Mouse (Mus musculus) erythroblast, embryonic 14.5 days (primary cell): ENCODE measurements around the gene Ccdc187. TPM values are rescaled to one million over a fixed set of nuclear protein-coding genes. Genes with fewer than 3 reads are reported as not detected.

Experiments
- H3K27me3 ChIP-seq: 2 replicates; pipeline ENCODE4 v1.6.1; 2012; ENCODE audit warnings: inconsistent platforms; ENCODE audit not compliant: control insufficient read depth
- H3K36me3 ChIP-seq: 2 replicates; pipeline ENCODE4 v1.6.1; 2012; ENCODE audit warnings: mild to moderate bottlenecking, inconsistent platforms; ENCODE audit not compliant: control insufficient read depth
- H3K4me1 ChIP-seq: 2 replicates; pipeline ENCODE4 v1.6.1; 2012; ENCODE audit warnings: inconsistent platforms; ENCODE audit not compliant: control insufficient read depth
- H3K4me3 ChIP-seq: replicated peaks from 2 replicates; pipeline ENCODE3; 2012; ENCODE audit warnings: moderate library complexity, mild to moderate bottlenecking, inconsistent platforms
- H3K9me3 ChIP-seq: 2 replicates; pipeline ENCODE4 v1.6.1; 2012; ENCODE audit warnings: low read length, inconsistent platforms, mixed read lengths; ENCODE audit not compliant: control insufficient read depth
- GATA1 ChIP-seq: IDR thresholded peaks from 2 replicates; pipeline ENCODE4 v1.6.1; 2012; ENCODE audit warnings: low read length, inconsistent platforms, mixed read lengths
- TAL1 ChIP-seq: IDR thresholded peaks from 3 replicates; pipeline ENCODE4 v1.6.1; 2012; ENCODE audit warnings: low read length, inconsistent platforms, mixed read lengths
- polyA plus RNA-seq: library from polyadenylated mRNA; stranded (reverse); fragments of >175 nt; gene quantifications from 2 replicates; pipeline ENCODE4 v1.2.3, GENCODE M21; 2012

Gene Ccdc187
- polyA plus RNA-seq, 1 experiment: under 0.01 TPM

DNA sequence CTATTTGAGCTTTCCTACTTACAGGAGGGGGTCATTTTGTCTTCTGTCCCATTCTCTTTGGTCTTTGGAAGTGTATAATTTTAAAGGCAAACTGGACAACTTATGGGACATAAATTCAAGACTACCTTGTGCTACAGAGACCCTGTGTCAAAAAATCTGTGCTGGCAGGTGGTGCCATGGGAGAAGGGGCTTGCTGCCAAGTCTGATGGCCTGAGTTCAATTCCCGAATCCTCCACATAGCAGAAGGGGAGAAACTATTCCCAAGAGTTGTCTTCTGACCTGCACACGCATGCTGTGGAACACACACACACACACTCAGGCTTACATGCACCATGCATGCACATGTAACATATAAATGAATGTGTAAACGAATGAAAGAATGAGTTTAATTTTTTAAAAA is 12.3 kb upstream of the Ccdc187 start:
- Histone ChIP-seq H3K36me3 (no peaks in the 10 kb centered on the region), H3K9me3 (no peaks in the 10 kb centered on the region)

DNA sequence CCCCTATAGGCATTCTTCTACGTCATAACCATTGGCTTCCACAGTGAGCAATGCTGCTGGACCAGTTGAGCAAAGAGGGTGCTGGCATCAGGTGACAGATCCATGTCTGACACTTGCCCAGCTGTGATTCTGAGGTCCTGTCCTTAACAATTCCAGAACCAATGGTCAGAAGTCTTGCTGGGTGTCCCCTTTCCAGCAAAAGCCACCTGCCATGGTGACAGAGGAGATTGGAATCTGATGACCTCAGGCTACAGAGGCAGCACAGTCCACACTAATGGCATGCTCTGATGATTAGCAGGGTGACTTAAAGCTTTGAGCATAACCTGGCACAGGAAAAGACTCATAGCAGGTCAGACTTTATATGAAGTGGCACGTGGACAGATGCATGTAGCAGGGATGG is 11.2 kb upstream of the Ccdc187 start:
- H3K27me3 ChIP-seq: no peaks in the 10 kb centered on the region
- TF ChIP-seq TAL1: no peak
- no peak for TF ChIP-seq GATA1

More for the DNA sequence above, 12.3 kb upstream of the Ccdc187 start:
- TF ChIP-seq GATA1 (no peak), TAL1 (no peak)
- Histone ChIP-seq H3K4me1 (no peaks in the 10 kb centered on the region; the same call in 1 of the 2 replicates), H3K4me3 (no peak overlapping the region), H3K27me3 (no peaks in the 10 kb centered on the region)

DNA sequence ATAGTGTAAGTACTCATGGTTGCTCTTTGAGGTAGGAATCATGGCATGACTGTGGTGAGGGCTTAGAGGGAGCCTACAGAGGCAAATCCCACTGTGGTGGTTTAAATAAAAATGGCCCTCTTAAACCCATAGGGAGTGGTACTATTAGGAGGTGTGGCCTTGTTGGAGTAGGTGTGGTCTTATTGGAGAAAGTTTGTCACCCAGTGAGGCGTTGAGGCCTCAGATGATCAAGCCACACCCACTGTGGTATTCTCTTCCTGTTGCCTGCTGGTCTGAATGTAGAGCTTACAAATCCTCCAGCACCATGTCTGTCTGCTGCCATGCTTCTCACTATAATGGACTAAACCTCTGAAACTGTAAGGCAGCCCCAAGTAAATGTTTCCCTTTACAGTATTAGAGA is 10.4 kb upstream of the Ccdc187 start:
- H3K4me1 ChIP-seq: no peaks in the 10 kb centered on the region; the same call in 1 of the 2 replicates

More for the DNA sequence above, 11.2 kb upstream of the Ccdc187 start:
- H3K9me3 ChIP-seq: no peaks in the 10 kb centered on the region
- H3K4me1 ChIP-seq: no peaks in the 10 kb centered on the region; the same call in 1 of the 2 replicates
- H3K36me3 ChIP-seq: no peaks in the 10 kb centered on the region
- H3K4me3 ChIP-seq: no peak overlapping the region

DNA sequence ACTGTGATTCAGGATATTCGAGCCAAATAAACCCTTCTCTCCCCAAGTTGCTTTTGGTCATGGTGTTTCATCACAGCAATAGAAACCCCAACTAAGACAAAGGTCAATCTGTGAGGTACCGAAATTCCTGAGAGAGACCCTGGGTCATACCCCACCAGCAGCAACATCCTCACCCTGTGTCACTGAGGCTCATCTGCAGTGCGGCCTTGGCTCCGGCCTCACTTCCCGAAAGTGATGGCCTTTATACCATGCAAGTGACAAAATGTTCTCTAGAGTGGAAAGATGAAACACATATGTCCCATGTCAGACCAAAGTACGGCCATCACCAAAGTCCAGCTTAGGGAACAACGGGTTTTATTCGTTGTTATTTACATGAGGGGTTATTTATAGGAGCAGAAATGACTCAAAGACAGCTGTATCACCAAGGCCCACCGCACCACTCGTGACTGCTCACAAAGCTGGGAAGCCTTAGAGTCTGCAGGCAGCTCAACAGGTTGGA is 7.7 kb upstream of the Ccdc187 start:
- Histone ChIP-seq H3K4me1 (peaks cover 2% of the 10 kb centered on the region; the same call in 1 of the 2 replicates), H3K36me3 (no peaks in the 10 kb centered on the region), H3K27me3 (peaks cover 11% of the 10 kb centered on the region; the same call in 1 of the 2 replicates), H3K9me3 (no peaks in the 10 kb centered on the region), H3K4me3 (no peak overlapping the region)
- TF ChIP-seq TAL1 (no peak), GATA1 (no peak)

More for the DNA sequence above, 10.4 kb upstream of the Ccdc187 start:
- peaks cover 6% of the 10 kb centered on the region; the same call in 1 of the 2 replicates for H3K27me3 ChIP-seq
- no peaks in the 10 kb centered on the region for H3K36me3 ChIP-seq
- no peaks in the 10 kb centered on the region for H3K9me3 ChIP-seq
- no peak overlapping the region for H3K4me3 ChIP-seq
- no peak for TF ChIP-seq TAL1
- no peak for TF ChIP-seq GATA1

DNA sequence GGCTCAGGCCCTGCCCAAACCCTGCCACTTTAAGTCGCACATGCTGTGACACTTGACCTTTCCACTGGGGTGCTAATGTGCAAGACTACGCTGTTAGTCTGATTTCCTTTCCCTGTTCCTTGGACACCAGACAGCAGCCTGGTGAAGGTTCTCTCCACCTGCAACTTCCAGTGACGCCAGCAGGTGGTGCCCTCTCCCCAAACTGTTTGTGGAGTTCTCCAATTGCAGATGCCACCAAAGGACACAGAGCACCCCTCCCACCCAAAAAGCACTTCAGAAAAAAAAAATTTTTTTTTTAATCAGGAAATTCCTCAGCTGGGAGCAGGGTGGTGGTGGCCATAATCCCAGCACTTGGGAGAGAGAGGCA is 6.4 kb upstream of the Ccdc187 start:
- Histone ChIP-seq H3K4me3 (no peak overlapping the region), H3K36me3 (no peaks in the 10 kb centered on the region), H3K4me1 (peaks cover 2% of the 10 kb centered on the region; the same call in 1 of the 2 replicates), H3K9me3 (no peaks in the 10 kb centered on the region), H3K27me3 (peaks cover 11% of the 10 kb centered on the region; the same call in 1 of the 2 replicates)
- TF ChIP-seq TAL1 (no peak), GATA1 (no peak)

DNA sequence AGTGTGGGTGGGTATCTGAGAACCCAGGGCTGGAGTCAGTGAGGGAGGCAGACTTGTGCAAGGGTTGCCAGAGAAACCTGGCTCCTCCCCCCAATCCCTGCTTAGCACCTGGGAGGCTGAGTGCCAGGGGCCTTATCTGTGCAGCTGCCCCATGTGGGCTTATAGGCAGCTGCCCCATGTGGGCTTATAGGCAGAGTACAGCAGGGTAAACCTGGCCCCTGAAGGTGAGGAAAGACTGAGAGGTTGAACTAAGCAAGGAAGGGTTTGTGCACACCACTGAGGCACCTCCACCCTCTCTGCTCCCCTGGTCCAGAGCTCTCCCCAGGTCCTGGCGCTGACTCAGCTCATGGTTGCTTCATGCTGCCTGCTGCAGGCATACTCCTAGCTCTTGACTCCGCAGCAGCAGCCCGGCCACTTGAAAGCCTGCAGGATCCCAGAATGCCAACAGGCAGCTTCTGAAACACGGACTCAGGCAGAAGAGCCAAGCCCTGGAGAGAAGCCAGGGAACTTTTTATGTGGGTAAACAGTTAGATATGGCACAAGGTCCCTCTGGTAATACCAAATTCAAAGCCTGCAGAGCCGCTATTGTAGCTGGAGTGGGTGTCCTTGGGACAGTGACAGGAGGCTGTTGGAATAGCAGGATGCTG is 5.9 kb upstream of the Ccdc187 start:
- Histone ChIP-seq H3K4me1 (peaks cover 2% of the 10 kb centered on the region; the same call in 1 of the 2 replicates), H3K27me3 (peaks cover 11% of the 10 kb centered on the region; the same call in 1 of the 2 replicates)
- TF ChIP-seq TAL1: no peak
- TF ChIP-seq GATA1: no peak

DNA sequence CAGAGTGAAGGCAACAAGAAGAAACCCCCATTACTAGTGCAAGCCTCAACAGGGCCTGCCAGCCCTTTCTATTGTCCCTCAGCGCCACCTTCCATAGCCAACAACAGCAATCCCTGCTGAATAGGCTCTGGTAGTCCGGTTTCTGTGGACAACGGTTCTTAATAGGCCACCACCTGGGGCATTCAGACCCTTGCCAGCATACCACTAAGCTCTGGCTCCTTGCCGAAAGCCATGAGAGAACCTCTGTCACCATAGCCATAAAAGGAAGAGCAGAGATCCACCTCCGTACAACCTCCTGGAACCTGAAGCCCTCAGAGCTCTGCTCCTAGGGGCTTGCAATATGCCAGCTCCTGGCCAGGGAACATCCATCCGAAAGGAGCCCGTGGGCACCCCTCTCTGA is 5.0 kb upstream of the Ccdc187 start:
- Histone ChIP-seq H3K4me3 (no peak overlapping the region), H3K4me1 (peaks cover 2% of the 10 kb centered on the region; the same call in 1 of the 2 replicates), H3K36me3 (no peaks in the 10 kb centered on the region), H3K9me3 (no peaks in the 10 kb centered on the region), H3K27me3 (peaks cover 11% of the 10 kb centered on the region; the same call in 1 of the 2 replicates)
- no peak for TF ChIP-seq TAL1
- TF ChIP-seq GATA1: no peak

More for the DNA sequence above, 5.9 kb upstream of the Ccdc187 start:
- H3K4me3 ChIP-seq: no peak overlapping the region
- H3K9me3 ChIP-seq: no peaks in the 10 kb centered on the region
- no peaks in the 10 kb centered on the region for H3K36me3 ChIP-seq

DNA sequence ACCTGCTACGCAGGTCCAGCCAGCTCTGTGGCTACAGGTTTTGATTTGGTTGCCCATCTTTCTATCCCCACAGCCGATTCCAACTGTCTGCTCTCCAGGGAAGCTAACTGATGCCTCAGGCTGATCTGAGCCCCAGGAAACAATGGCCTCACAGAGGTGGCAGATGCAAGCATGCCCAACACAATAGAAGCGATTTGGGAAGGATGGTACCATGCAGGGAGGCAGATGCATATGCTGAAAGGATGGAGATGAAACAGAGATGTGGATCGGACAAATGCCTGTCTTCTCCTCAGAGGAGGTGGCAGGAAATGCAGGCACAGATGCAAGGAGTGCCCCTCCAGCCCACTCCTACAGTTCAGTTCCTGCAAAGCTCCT is 4.5 kb upstream of the Ccdc187 start:
- TF ChIP-seq GATA1 (no peak), TAL1 (no peak)
- peaks cover 2% of the 10 kb centered on the region; the same call in 1 of the 2 replicates for H3K4me1 ChIP-seq
- H3K9me3 ChIP-seq: no peaks in the 10 kb centered on the region
- no peaks in the 10 kb centered on the region for H3K36me3 ChIP-seq
- H3K27me3 ChIP-seq: peaks cover 11% of the 10 kb centered on the region; the same call in 1 of the 2 replicates
- H3K4me3 ChIP-seq: no peak overlapping the region

DNA sequence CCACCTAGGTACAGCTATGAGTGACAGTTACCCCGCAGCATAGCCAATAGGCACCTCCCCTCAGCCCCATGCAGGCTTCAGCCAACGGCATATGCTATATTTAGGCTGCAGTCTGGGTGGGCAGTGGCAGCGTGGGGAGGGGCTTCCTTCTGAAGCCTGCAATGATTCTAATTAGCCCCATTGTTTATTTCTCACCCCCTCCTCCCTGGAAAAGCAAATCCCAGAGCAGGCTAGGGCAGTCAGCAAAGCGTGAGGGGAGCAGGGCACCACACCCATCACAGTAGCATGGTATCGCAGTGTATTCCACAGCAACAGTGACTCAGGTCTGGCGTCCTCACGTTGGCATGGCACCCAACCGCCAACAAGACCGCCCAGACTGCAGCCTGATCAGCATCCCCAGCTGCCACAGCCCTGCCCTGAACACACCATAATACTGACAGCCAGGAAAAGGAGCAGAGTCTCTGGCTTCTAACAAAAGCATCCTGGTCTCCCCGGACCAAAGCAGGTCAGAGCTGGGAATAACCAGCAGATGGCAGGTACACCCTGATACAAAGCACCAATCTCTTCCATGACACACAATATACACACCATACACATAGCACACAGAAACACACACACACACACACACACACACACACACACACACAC is 4.0 kb upstream of the Ccdc187 start:
- peaks cover 11% of the 10 kb centered on the region; the same call in 1 of the 2 replicates for H3K27me3 ChIP-seq
- H3K4me1 ChIP-seq: peaks cover 2% of the 10 kb centered on the region; the same call in 1 of the 2 replicates
- no peak overlapping the region for H3K4me3 ChIP-seq
- no peaks in the 10 kb centered on the region for H3K9me3 ChIP-seq
- no peak for TF ChIP-seq TAL1
- no peak for TF ChIP-seq GATA1
- H3K36me3 ChIP-seq: no peaks in the 10 kb centered on the region
